In genomic region chr7:17007300-17007699, GRCm38 (mm10) we compare ENCODE assay signal across 9 mouse cellular contexts. TPM values are rescaled to one million over a fixed set of nuclear protein-coding genes. Genes with fewer than 3 reads are reported as not detected.
DNase-seq lines count a peak whose midpoint lies in the region; ATAC-seq and TF ChIP-seq lines count a peak whose summit lies in the region.
"Had no signal": no experiment of that assay in that cellular context is flagged by ENCODE, and none has a peak within 500 bp of the region (broad histone marks: within the 10 kb centered on the region; RNA-seq: fewer than 3 reads in every experiment).

No protein-coding gene starts in this region.

- 79% methylated on average over 4 of the region's 4 CpGs for WGBS in kidney, embryonic 15.5 days
- 78% methylated on average over 4 of the region's 4 CpGs for WGBS in heart, embryonic 12.5 days

- TF ChIP-seq CTCF in MEL (IDR thresholded peaks at IDR 0.05 in 2 of 3, conservative IDR thresholded peaks at IDR 0.05 in 1 of 3; ENCODE audit: control insufficient read depth in 1 of 3, insufficient read depth in 1 of 3, low read depth in 2 of 3, low read length in 3 of 3, poor library complexity in 1 of 3, severe bottlenecking in 1 of 3), result peak; percentile 28 to 74 (median 51); a peak in 5 of 6 replicates

- DNase-seq in kidney, adult 11 months, result peak; percentile 55
- peak; percentile 34 for DNase-seq in MEL (ENCODE audit: low read depth, low spot score)
- peak; percentile 56 for DNase-seq in retina, postnatal 1 day
- no peak for DNase-seq in right cerebral cortex, adult 18-20 months
- DNase-seq in layer of hippocampus, postnatal 36 days, result no peak

- peaks cover 8% of the 10 kb centered on the region; the same call in 1 of the 2 replicates for H3K4me1 ChIP-seq in kidney, embryonic 15.5 days
- peaks cover 2 to 4% of the 10 kb centered on the region in 2 experiments; a peak in 2 of 4 replicates for H3K4me1 ChIP-seq in MEL (ENCODE audit: control insufficient read depth in 1 of 2, insufficient read depth in 2 of 2, low read length in 2 of 2)
- 0 out of 2 replicates have a peak, but pooled peaks cover 3% of the 10 kb centered on the region for H3K4me1 ChIP-seq in heart, embryonic 12.5 days (replicated peaks)

- TF ChIP-seq POLR2A in MEL (IDR thresholded peaks at IDR 0.05; ENCODE audit: control insufficient read depth in 1 of 2, insufficient read depth in 1 of 2, low read depth in 1 of 2, low read length in 2 of 2, poor library complexity in 1 of 2), result no peak

- H3K36me3 ChIP-seq in kidney, embryonic 15.5 days, result peaks cover 94% of the 10 kb centered on the region
- peaks cover 5 to 8% of the 10 kb centered on the region in 2 experiments; a peak in 3 of 4 replicates for H3K36me3 ChIP-seq in MEL (ENCODE audit: control insufficient read depth in 1 of 2, insufficient read depth in 2 of 2, low read length in 2 of 2)
- peaks cover 92% of the 10 kb centered on the region for H3K36me3 ChIP-seq in heart, embryonic 12.5 days

- ATAC-seq in kidney, embryonic 15.5 days (replicated peaks; ENCODE audit: low FRiP score), result no peak
- peak; percentile 63 to 71 for ATAC-seq in hematopoietic stem cell, adult 5-6 weeks (replicated peaks in 1 of 2; ENCODE audit: insufficient read depth in 1 of 2, low FRiP score in 2 of 2, low TSS enrichment in 1 of 2, low read depth in 1 of 2, poor library complexity in 2 of 2, severe bottlenecking in 2 of 2)
- no peak for ATAC-seq in heart, embryonic 12.5 days (ENCODE audit: insufficient number of reproducible peaks, low FRiP score)

- no peak overlapping the region for H3K4me2 ChIP-seq in kidney, embryonic 15.5 days
- no peak overlapping the region for H3K4me2 ChIP-seq in heart, embryonic 12.5 days

- TF ChIP-seq EP300 in MEL (IDR thresholded peaks at IDR 0.05; ENCODE audit: low read depth in 1 of 2, low read length in 2 of 2), result no peak

- H3K9ac ChIP-seq in kidney, embryonic 15.5 days, result no peak overlapping the region
- no peak overlapping the region for H3K9ac ChIP-seq in MEL (ENCODE audit: control insufficient read depth, low read depth, low read length, poor library complexity, severe bottlenecking)
- no peak overlapping the region for H3K9ac ChIP-seq in heart, embryonic 12.5 days

- no peaks in the 10 kb centered on the region for H3K9me3 ChIP-seq in kidney, embryonic 15.5 days (replicated peaks)
- no peaks in the 10 kb centered on the region for H3K9me3 ChIP-seq in MEL (replicated peaks; ENCODE audit: insufficient read depth, low read length)
- no peaks in the 10 kb centered on the region for H3K9me3 ChIP-seq in heart, embryonic 12.5 days (replicated peaks)

- TF ChIP-seq RAD21 in MEL (IDR thresholded peaks at IDR 0.05; ENCODE audit: low read depth, low read length), result peak; percentile 17

- no peaks in the 10 kb centered on the region for H3K27me3 ChIP-seq in kidney, embryonic 15.5 days
- H3K27me3 ChIP-seq in MEL (ENCODE audit: control insufficient read depth in 1 of 2, insufficient read depth in 2 of 2, low read length in 2 of 2), result no peaks in the 10 kb centered on the region
- H3K27me3 ChIP-seq in heart, embryonic 12.5 days (replicated peaks), result no peaks in the 10 kb centered on the region

- no peak overlapping the region for H3K27ac ChIP-seq in kidney, embryonic 15.5 days
- H3K27ac ChIP-seq in MEL (ENCODE audit: control insufficient read depth, low read depth, low read length), result no peak overlapping the region
- no peak overlapping the region for H3K27ac ChIP-seq in heart, embryonic 12.5 days (ENCODE audit: poor library complexity, severe bottlenecking)

- H3K4me3 ChIP-seq in kidney, embryonic 15.5 days (replicated peaks), result no peak overlapping the region
- no peak overlapping the region for H3K4me3 ChIP-seq in MEL (ENCODE audit: control insufficient read depth in 1 of 2, insufficient read depth in 1 of 2, low read depth in 2 of 2, low read length in 2 of 2)
- no peak overlapping the region for H3K4me3 ChIP-seq in heart, embryonic 12.5 days
- H3K4me3 ChIP-seq: erythroblast, embryonic 14.5 days had no signal

- H3K79me2 ChIP-seq in MEL (ENCODE audit: control insufficient read depth, insufficient read depth, low read length, poor library complexity), result no peaks in the 10 kb centered on the region

TF ChIP-seq in MEL, 35 proteins besides CTCF, POLR2A, EP300 and RAD21:
- no peak for TF ChIP-seq MXI1 (IDR thresholded peaks at IDR 0.05; ENCODE audit: low read depth, low read length)
- TF ChIP-seq SMC3 (IDR thresholded peaks at IDR 0.05; ENCODE audit: low read depth, low read length), result peak; percentile 62
- no peak for TF ChIP-seq KAT2A (conservative IDR thresholded peaks at IDR 0.05; ENCODE audit: low read depth, low read length)
- no peak for TF ChIP-seq CHD2 (IDR thresholded peaks at IDR 0.05; ENCODE audit: low read length)
- TF ChIP-seq ZMIZ1 (IDR thresholded peaks at IDR 0.05; ENCODE audit: low read depth, low read length), result no peak
- no peak for TF ChIP-seq POLR2AphosphoS2 (IDR thresholded peaks at IDR 0.05; ENCODE audit: low read length)
- TF ChIP-seq SIN3A (IDR thresholded peaks at IDR 0.05; ENCODE audit: low read length), result no peak

RNA-seq across cellular contexts. Expression of gene Ccdc8, which starts 14.8 kb away (rescaled TPM):
- polyA plus RNA-seq in kidney, embryonic 15.5 days (2015; fragmentation: Nextera tagmentation; extraction: Ambion mirVana), result 35.7 and 41.2 TPM in 2 replicates
- total RNA-seq in MEL (2012; rRNA removed), result not detected in 2 replicates
- under 1 TPM in 1 of 2 experiments, not detected in 1; 0.11 TPM for polyA plus RNA-seq in MEL (2012; ENCODE audit: insufficient read depth in 1 of 2, insufficient read length in 2 of 2, low read depth in 1 of 2, low replicate concordance in 2 of 2, missing spikeins in 1 of 2)
- total RNA-seq in hematopoietic stem cell, adult 5-6 weeks (2017), result 12.1 and 13.4 TPM in 2 replicates
- 1 to 10 TPM; 2.2 to 2.8 TPM for total RNA-seq in layer of hippocampus, postnatal 36 days (2021)
- 19.6 and 29.4 TPM in 2 replicates for polyA plus RNA-seq in heart, embryonic 12.5 days (2016; fragmentation: Nextera tagmentation; extraction: Ambion mirVana)

RNA-seq across cellular contexts. Expression of gene Ppp5c, which starts 20.4 kb away (rescaled TPM):
- polyA plus RNA-seq in kidney, embryonic 15.5 days (2015; fragmentation: Nextera tagmentation; extraction: Ambion mirVana), result 110 and 115 TPM in 2 replicates
- total RNA-seq in MEL (2012; rRNA removed), result 94.2 and 101 TPM in 2 replicates
- polyA plus RNA-seq in MEL (2012; ENCODE audit: insufficient read depth in 1 of 2, insufficient read length in 2 of 2, low read depth in 1 of 2, low replicate concordance in 2 of 2, missing spikeins in 1 of 2), result 100 to 1,000 TPM; 178 to 249 TPM
- 80.2 and 111 TPM in 2 replicates for total RNA-seq in hematopoietic stem cell, adult 5-6 weeks (2017)
- total RNA-seq in layer of hippocampus, postnatal 36 days (2021), result 100 to 1,000 TPM; 147 to 149 TPM
- polyA plus RNA-seq in heart, embryonic 12.5 days (2016; fragmentation: Nextera tagmentation; extraction: Ambion mirVana), result 87.3 and 91.9 TPM in 2 replicates

RNA-seq across cellular contexts. Expression of gene Gm42372, which starts 24.4 kb away (rescaled TPM):
- polyA plus RNA-seq in kidney, embryonic 15.5 days (2015; fragmentation: Nextera tagmentation; extraction: Ambion mirVana), result 0.23 and 0.31 TPM in 2 replicates
- not detected in 2 replicates for total RNA-seq in MEL (2012; rRNA removed)
- polyA plus RNA-seq in MEL (2012; ENCODE audit: insufficient read depth in 1 of 2, insufficient read length in 2 of 2, low read depth in 1 of 2, low replicate concordance in 2 of 2, missing spikeins in 1 of 2), result under 1 TPM in 1 of 2 experiments, not detected in 1; 0.42 TPM
- total RNA-seq in hematopoietic stem cell, adult 5-6 weeks (2017), result 0.99 and 1.6 TPM in 2 replicates
- total RNA-seq in layer of hippocampus, postnatal 36 days (2021), result 10 to 100 TPM; 55.2 to 56.6 TPM
- polyA plus RNA-seq in heart, embryonic 12.5 days (2016; fragmentation: Nextera tagmentation; extraction: Ambion mirVana), result 0.14 and 0.15 TPM in 2 replicates
- polyA plus RNA-seq: erythroblast, embryonic 14.5 days had no signal

RNA-seq across cellular contexts. Expression of gene Pnmal1, which starts 47.8 kb away (rescaled TPM):
- 0.58 and 0.90 TPM in 2 replicates for polyA plus RNA-seq in kidney, embryonic 15.5 days (2015; fragmentation: Nextera tagmentation; extraction: Ambion mirVana)
- 0.19 and 0.23 TPM in 2 replicates for total RNA-seq in MEL (2012; rRNA removed)
- under 1 TPM in 1 of 2 experiments, not detected in 1; 0.53 TPM for polyA plus RNA-seq in MEL (2012; ENCODE audit: insufficient read depth in 1 of 2, insufficient read length in 2 of 2, low read depth in 1 of 2, low replicate concordance in 2 of 2, missing spikeins in 1 of 2)
- total RNA-seq in hematopoietic stem cell, adult 5-6 weeks (2017), result not detected in 2 replicates
- 100 to 1,000 TPM; 119 to 124 TPM for total RNA-seq in layer of hippocampus, postnatal 36 days (2021)
- polyA plus RNA-seq in heart, embryonic 12.5 days (2016; fragmentation: Nextera tagmentation; extraction: Ambion mirVana), result 0.14 and 0.28 TPM in 2 replicates
- polyA plus RNA-seq: erythroblast, embryonic 14.5 days had no signal

RNA-seq across cellular contexts. Expression of gene Hif3a, which starts 54.9 kb away (rescaled TPM):
- 18.4 and 22.5 TPM in 2 replicates for polyA plus RNA-seq in kidney, embryonic 15.5 days (2015; fragmentation: Nextera tagmentation; extraction: Ambion mirVana)
- total RNA-seq in MEL (2012; rRNA removed), result 8.0 and 9.6 TPM in 2 replicates
- 10 to 100 TPM in 1 of 2 experiments, not detected in 1; 37.9 TPM for polyA plus RNA-seq in MEL (2012; ENCODE audit: insufficient read depth in 1 of 2, insufficient read length in 2 of 2, low read depth in 1 of 2, low replicate concordance in 2 of 2, missing spikeins in 1 of 2)
- 1.0 and 6.9 TPM in 2 replicates for total RNA-seq in hematopoietic stem cell, adult 5-6 weeks (2017)
- 10 to 100 TPM in 1 of 2 experiments, 1 to 10 TPM in 1; 4.3 to 14.4 TPM for total RNA-seq in layer of hippocampus, postnatal 36 days (2021)
- polyA plus RNA-seq in heart, embryonic 12.5 days (2016; fragmentation: Nextera tagmentation; extraction: Ambion mirVana), result 36.8 and 38.2 TPM in 2 replicates

Comparison
In these comparisons a context has a peak if more than half of its experiments do, and no peak if none do; other contexts are left out.
1. DNase-seq: peak in kidney, adult 11 months (single experiment), MEL (single experiment) and retina, postnatal 1 day (single experiment); none in right cerebral cortex, adult 18-20 months (single experiment) and layer of hippocampus, postnatal 36 days (0 of 2).
2. ATAC-seq: peak in hematopoietic stem cell, adult 5-6 weeks (2 of 2); none in kidney, embryonic 15.5 days (single experiment) and heart, embryonic 12.5 days (single experiment).
3. RNA of gene Gm42372, which starts 24.4 kb away (total RNA-seq): 55.2 to 56.6 TPM in layer of hippocampus, postnatal 36 days; 0.99 to 1.6 TPM in hematopoietic stem cell, adult 5-6 weeks and not detected in MEL; every median in the first group is over 10 times any median in the second.